ENCODE assay signal across 10 mouse cellular contexts in the genomic region with DNA sequence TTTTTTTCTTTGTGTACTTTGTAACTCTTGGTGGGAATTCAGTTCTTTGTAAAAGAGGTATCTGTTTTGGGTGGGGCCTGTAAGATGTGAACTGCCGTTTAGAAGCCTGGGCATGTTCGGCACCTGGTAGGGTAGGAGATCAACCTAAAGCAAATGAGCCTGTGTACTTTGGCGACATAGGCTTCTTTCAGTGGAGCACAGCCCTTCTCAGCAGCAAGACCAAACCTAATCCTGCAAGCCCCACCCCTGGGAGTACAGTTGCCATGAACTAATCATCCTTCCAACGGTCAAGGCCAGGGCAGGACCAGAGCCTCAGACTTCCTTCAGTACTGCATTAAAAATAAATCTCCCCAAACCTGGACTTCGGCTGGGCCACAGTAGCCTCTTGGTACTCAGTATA.
DNase-seq lines count a peak whose midpoint lies in the region; ATAC-seq and TF ChIP-seq lines count a peak whose summit lies in the region.
"Had no signal": no experiment of that assay in that cellular context is flagged by ENCODE, and none has a peak within 500 bp of the region (broad histone marks: within the 10 kb centered on the region; RNA-seq: fewer than 3 reads in every experiment).

No protein-coding gene starts in this region.

- no peak overlapping the region for H3K9ac ChIP-seq in lung, embryonic 14.5 days
- H3K9ac ChIP-seq in intestine, embryonic 16.5 days (ENCODE audit: low read depth, low read length): no peak overlapping the region
- 0 out of 2 replicates have a peak overlapping the region, but pooled peaks have one; percentile 4 for H3K9ac ChIP-seq in stomach, embryonic 16.5 days (ENCODE audit: low read length)
- H3K9ac ChIP-seq: neural tube, embryonic 12.5 days had no signal

- H3K27ac ChIP-seq in lung, embryonic 14.5 days (ENCODE audit: low read depth): peak overlapping the region; percentile 56; the same call in 1 of the 2 replicates
- H3K27ac ChIP-seq in bone marrow, adult 2 months (ENCODE audit: control insufficient read depth, insufficient read depth, low read depth, low read length, poor library complexity): peak overlapping the region; percentile 18; the same call in 1 of the 2 replicates
- H3K27ac ChIP-seq in intestine, embryonic 16.5 days (ENCODE audit: low read length): peak overlapping the region; percentile 79
- H3K27ac ChIP-seq in stomach, embryonic 16.5 days (ENCODE audit: low read length): peak overlapping the region; percentile 71
- H3K27ac ChIP-seq: left cerebral cortex, adult 2 months; neural tube, embryonic 12.5 days had no signal

- no peaks in the 10 kb centered on the region for H3K9me3 ChIP-seq in lung, embryonic 14.5 days (ENCODE audit: low read depth, low read length)
- H3K9me3 ChIP-seq in intestine, embryonic 16.5 days (ENCODE audit: control insufficient read depth, low read length): no peaks in the 10 kb centered on the region
- no peaks in the 10 kb centered on the region for H3K9me3 ChIP-seq in stomach, embryonic 16.5 days (replicated peaks; ENCODE audit: control insufficient read depth, low read length)
- H3K9me3 ChIP-seq: neural tube, embryonic 12.5 days had no signal

- H3K27me3 ChIP-seq in lung, embryonic 14.5 days (ENCODE audit: insufficient read depth, low read length): no peaks in the 10 kb centered on the region
- no peaks in the 10 kb centered on the region for H3K27me3 ChIP-seq in intestine, embryonic 16.5 days (replicated peaks; ENCODE audit: control insufficient read depth, insufficient read depth, low read length)
- no peaks in the 10 kb centered on the region for H3K27me3 ChIP-seq in stomach, embryonic 16.5 days (ENCODE audit: control insufficient read depth, insufficient read depth, low read length)
- H3K27me3 ChIP-seq: neural tube, embryonic 12.5 days had no signal

- no peak overlapping the region for H3K4me2 ChIP-seq in lung, embryonic 14.5 days
- H3K4me2 ChIP-seq in intestine, embryonic 16.5 days (ENCODE audit: low read depth, low read length): peak overlapping the region; percentile 17; the same call in 1 of the 2 replicates
- H3K4me2 ChIP-seq in stomach, embryonic 16.5 days (ENCODE audit: low read depth, low read length): 0 out of 2 replicates have a peak overlapping the region, but pooled peaks have one; percentile 6
- H3K4me2 ChIP-seq: neural tube, embryonic 12.5 days had no signal

- no peak overlapping the region for H3K4me3 ChIP-seq in lung, embryonic 14.5 days (ENCODE audit: low read depth, low read length)
- H3K4me3 ChIP-seq in bone marrow, adult 2 months (replicated peaks; ENCODE audit: control insufficient read depth, low read depth, low read length): no peak overlapping the region
- no peak overlapping the region for H3K4me3 ChIP-seq in intestine, embryonic 16.5 days (ENCODE audit: low read length)
- H3K4me3 ChIP-seq in stomach, embryonic 16.5 days (replicated peaks; ENCODE audit: low read length): no peak overlapping the region
- H3K4me3 ChIP-seq: left cerebral cortex, adult 2 months; neural tube, embryonic 12.5 days had no signal

- DNase-seq in lung, embryonic 14.5 days: no peak
- no peak for DNase-seq in lung, postnatal 25 days (ENCODE audit: low spot score)
- DNase-seq in cerebellum, adult 9-11 months: no peak
- DNase-seq in cerebellum, postnatal 4 days (ENCODE audit: low spot score in 2 of 2): no peak
- DNase-seq in embryo, embryonic 10.5 days (ENCODE audit: low spot score): no peak

- H3K4me1 ChIP-seq in lung, embryonic 14.5 days (ENCODE audit: insufficient read depth): peaks cover 49% of the 10 kb centered on the region
- H3K4me1 ChIP-seq in bone marrow, adult 2 months (ENCODE audit: control insufficient read depth, insufficient read depth, low read length): peaks cover 20% of the 10 kb centered on the region
- H3K4me1 ChIP-seq in intestine, embryonic 16.5 days (ENCODE audit: control insufficient read depth, insufficient read depth, low read length): peaks cover 74% of the 10 kb centered on the region
- peaks cover 58% of the 10 kb centered on the region for H3K4me1 ChIP-seq in stomach, embryonic 16.5 days (ENCODE audit: control insufficient read depth, insufficient read depth, low read length)
- H3K4me1 ChIP-seq: neural tube, embryonic 12.5 days had no signal

- no peak for TF ChIP-seq CTCF in lung, embryonic 14.5 days (IDR thresholded peaks at IDR 0.05; ENCODE audit: low read depth)
- TF ChIP-seq CTCF in bone marrow, adult 2 months (IDR thresholded peaks at IDR 0.05; ENCODE audit: control insufficient read depth, insufficient read depth, low read length): no peak

- 33% methylated on average over 5 of the region's 5 CpGs for WGBS in lung, embryonic 14.5 days
- WGBS in bone marrow, adult 2 months: 17% methylated on average over 5 of the region's 5 CpGs
- 30% methylated on average over 5 of the region's 5 CpGs for WGBS in intestine, embryonic 16.5 days
- 36% methylated on average over 5 of the region's 5 CpGs for WGBS in stomach, embryonic 16.5 days

- no peak for TF ChIP-seq POLR2A in bone marrow, adult 2 months (IDR thresholded peaks at IDR 0.05; ENCODE audit: borderline replicate concordance, control insufficient read depth, low read depth, low read length)

- ATAC-seq in lung, embryonic 14.5 days (ENCODE audit: insufficient read depth): no peak
- peak; percentile 51 for ATAC-seq in intestine, embryonic 16.5 days
- peak; percentile 61; the same call in 1 of the 2 replicates for ATAC-seq in stomach, embryonic 16.5 days (ENCODE audit: insufficient read depth, low FRiP score)

- H3K36me3 ChIP-seq in lung, embryonic 14.5 days (ENCODE audit: insufficient read depth): no peaks in the 10 kb centered on the region
- no peaks in the 10 kb centered on the region for H3K36me3 ChIP-seq in intestine, embryonic 16.5 days (ENCODE audit: control insufficient read depth, insufficient read depth, low read length)
- H3K36me3 ChIP-seq in stomach, embryonic 16.5 days (ENCODE audit: control insufficient read depth, insufficient read depth, low read length): no peaks in the 10 kb centered on the region
- H3K36me3 ChIP-seq: neural tube, embryonic 12.5 days had no signal

Comparison
In these comparisons a context has a peak if more than half of its experiments do, and no peak if none do; other contexts are left out.
1. H3K27ac ChIP-seq: peak in every context shown above with its lines; median percentile 79 in intestine, embryonic 16.5 days; 71 in stomach, embryonic 16.5 days; 56 in lung, embryonic 14.5 days; 18 in bone marrow, adult 2 months.